Mouse (Mus musculus): ENCODE measurements at regions not wholly inside any gene's neighbourhood (a gene's known extent, or its start where the extent isn't known, plus 50 kb on each side); places are given as distances from the start of the nearest gene placed in this dataset.

DNA sequence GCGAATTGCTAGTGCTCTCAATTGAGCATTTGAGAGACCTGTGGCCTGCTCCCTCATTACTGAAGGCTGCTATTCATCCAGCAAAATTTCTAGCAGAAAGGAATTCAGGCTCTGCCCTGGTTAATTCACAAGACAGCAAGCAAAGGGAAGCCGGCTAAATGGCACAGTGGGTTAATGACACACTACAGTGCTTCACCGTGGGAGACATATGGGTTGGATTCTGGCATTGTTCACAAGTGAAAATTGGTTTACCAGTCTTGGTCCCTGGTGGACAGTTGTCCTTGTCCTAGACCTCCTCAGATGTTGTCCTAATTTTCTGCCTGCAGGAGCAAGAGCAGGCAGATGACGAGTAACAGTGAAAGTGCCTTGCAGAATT, 527.3 kb downstream of the Gm11232 start:
- no peak for DNase-seq (ENCODE audit: extremely low read depth, insufficient read length, low spot score)

DNA sequence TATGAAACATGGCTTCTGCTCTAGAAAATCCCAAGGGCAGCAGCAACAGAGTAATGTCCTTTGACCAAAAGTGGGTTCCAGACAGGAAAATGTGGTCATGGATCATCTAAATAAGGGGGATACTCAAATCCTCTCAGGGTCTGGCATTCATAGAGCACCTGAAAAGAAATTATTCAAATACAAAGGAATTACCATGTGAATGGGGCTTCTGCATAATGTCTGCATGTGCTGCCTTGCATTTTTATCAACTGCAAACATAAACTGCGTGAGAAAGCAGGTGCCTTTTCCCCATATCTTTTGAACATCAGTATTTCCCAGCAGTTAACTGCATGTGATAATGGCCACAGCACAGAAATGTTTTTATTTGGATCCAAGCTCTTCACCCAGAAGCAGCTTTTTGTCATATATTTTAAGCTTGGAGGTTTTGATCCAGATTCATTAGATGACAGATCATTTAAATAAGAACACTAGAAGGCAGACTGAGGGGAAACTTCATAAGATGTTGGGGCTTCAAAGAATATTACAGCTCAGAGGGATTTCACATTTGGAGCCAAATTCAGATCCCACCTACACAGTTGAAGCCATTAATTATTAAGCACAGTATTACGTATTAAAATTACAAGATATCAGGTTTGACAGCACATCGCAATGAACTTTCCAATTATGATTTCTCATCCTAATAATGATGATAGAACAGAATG, 527.8 kb downstream of the Gm11232 start:
- DNase-seq (ENCODE audit: extremely low read depth, insufficient read length, low spot score): no peak

DNA sequence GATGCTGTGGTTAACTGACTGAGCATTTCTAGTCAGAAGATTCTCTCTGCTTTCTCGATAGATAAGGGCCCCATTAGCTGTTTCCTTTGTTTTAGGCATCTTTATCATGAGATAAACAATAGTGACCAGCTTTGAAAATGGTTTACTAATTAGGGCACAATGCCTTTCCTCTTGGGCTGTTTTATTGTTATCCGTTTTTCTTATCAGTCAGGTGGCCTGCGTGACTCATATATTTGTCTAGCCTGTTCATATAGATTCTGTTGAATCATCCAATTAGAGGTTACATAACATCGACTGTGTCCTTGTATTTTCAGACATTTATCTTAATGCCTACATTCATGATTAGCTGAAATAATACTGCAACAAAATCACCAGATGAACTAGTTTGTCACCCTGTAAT, 531.1 kb downstream of the Gm11232 start:
- no peak for DNase-seq (ENCODE audit: extremely low read depth, insufficient read length, low spot score)

DNA sequence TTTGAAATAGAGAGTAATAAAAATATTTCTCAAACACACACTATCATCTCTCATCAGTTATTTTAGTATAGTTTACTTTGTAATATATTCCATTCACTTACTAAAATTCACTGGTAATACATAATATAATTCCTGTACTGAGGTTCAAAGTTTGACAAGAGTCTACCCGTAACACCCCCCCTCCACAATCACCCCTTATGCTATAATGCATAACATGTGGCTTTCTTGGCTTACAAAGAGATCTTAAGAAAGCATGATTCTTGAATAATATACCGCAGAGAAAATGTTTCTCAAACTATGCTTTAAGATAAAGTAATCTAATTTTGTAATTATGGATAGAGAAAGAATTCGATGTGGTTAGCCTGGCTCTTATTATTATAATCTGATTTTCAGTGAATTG, 539.7 kb downstream of the Gm11232 start:
- DNase-seq (ENCODE audit: extremely low read depth, insufficient read length, low spot score): no peak

DNA sequence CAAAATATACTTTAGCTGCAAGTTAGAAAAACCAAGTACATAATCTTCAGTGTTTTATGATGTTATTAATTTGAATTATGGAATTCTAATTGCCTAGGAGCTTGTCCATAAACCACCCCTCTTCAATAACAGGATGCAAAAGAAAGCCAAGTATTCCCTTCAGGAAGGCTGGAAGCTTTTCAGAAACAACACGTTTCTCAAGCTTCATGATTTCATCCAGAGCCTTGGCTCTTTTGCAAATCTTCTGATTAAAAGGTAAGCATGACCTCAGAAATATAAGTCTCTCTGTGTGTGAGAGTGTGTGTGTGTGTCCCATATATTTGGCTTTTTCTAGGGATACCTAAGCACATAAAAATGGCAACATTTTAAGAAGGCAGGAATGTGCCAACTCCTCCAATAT, 570.0 kb downstream of the Gm11232 start:
- DNase-seq (ENCODE audit: extremely low read depth, insufficient read length, low spot score): no peak

DNA sequence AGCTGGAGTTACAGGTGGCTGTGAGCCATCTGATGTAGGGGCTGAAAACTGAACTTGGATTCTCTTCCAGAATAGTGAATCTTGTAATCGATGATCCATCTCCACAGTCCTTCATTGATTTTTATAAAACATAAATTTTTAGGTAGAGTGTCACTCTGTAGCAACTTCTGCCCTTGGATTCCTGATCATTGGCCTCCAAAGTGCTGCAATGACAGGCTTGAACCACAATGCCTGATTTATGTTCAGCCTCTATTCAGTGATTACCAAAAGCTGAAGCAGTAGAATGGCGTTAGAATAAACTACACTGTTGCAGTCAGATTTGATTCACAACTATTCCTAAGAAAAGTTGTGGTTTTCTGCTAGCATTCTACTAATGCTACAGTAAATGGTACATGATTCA, 580.1 kb downstream of the Gm11232 start:
- no peak for DNase-seq (ENCODE audit: extremely low read depth, insufficient read length, low spot score)

DNA sequence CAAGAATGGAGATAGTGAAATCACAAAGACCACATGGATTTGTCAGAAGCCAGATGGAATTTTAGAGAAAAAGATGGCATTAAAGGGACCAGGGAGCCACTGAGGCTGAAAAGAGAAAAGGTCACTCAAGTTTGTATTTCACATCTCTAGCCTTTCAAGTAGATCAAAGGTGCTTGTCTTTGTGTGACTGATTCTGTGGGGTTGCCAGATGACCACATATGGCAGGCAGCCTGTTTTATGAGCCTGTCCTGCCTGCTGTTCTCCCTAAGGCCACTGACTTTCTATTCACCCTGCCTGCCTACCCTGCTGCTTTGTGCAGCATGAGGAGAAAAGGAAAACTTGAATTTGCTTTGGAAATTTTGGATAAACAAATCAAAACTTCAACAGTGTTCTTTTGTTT, 592.0 kb downstream of the Gm11232 start:
- DNase-seq (ENCODE audit: extremely low read depth, insufficient read length, low spot score): no peak

DNA sequence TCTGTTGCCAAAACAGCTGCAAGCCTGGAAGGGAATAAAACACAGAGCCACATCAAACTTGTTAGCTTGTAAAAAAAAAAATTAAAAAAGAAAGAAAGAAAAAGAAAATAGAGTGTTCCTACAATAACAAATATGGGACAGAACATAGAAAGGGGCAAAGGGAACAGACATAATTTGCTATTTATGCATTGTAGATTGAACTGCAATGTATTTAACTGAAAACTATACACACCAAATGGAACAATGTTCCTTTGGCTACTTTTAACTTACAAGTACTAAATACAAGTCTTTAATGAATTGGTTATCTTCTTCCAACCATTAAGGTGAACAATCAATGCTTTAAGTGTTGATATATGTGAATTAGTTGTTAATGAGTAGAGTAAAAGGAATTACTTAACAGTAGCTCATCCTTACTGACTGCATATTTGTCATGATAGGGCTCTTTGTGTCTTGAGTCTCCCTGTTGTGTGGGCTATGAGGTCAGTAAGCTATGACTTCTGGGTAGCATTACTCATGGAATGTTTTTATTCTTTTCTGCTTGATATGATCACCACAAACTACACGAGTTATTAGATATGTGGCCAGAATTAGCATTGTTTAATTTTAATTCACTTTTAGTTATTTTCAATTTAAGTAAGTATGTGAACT, 597.0 kb upstream of the Megf9 start:
- no peak for DNase-seq (ENCODE audit: extremely low read depth, insufficient read length, low spot score)

DNA sequence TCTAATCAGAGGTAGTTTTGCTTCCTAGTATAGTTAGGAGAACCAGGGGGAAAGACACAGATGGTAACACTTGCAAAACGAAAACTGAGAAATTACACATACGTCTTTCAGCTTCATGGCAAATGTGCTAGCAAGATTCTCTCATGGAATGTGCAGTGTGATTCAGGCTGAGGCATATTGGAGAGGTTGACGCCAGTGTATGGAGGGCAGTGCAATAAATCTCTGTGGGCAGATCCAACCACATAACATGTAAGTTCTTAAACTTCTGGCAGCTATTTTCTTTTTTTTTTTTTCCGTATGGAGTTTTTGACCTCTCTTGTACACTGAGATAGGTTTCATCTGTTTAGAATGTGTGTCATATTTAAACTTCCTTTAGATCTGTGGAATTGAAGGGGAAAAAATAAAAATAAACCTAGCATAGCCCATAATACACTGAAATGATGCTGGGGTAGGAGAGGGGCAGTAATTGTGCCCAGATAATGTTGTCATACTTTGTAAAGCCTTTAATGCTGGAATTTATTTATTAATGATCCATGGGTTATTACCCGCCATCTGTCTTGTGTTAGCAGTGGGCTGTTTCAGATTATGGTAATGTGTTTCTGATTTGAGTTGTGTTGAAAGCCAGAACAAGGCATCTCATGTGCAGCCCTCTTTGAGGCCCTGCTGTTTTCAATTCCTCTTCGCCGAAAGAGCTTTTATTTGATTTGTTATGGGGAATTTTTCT, 596.3 kb upstream of the Megf9 start:
- DNase-seq (ENCODE audit: extremely low read depth, insufficient read length, low spot score): no peak

DNA sequence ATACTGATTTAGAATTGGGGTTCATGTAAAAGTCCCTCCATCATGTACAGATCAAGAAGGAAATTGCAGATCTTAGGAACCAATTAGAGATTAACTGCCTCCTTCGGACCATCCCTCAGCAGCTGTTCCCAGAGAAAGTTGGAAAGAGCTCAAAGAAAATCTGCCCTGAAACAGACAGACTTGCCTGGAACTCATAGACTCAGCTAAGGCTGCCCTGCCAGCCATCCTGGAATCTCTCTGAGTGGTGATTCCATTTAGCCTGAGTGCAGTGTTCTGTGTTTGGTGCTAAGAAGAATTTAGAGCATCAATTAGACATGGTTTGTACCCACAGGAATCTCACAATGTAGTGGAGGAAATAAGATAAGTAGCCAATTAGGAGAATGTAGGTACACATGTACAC, 594.5 kb upstream of the Megf9 start:
- no peak for DNase-seq (ENCODE audit: extremely low read depth, insufficient read length, low spot score)
